In genomic region chr4:41460690-41461089, GRCm38 (mm10) we compare ENCODE assay signal across 35 mouse cellular contexts. TPM values are rescaled to one million over a fixed set of nuclear protein-coding genes. Genes with fewer than 3 reads are reported as not detected.
"Had no signal": no experiment of that assay in that cellular context is flagged by ENCODE, and none has a peak within 500 bp of the region (broad histone marks: within the 10 kb centered on the region; RNA-seq: fewer than 3 reads in every experiment).

No protein-coding gene starts in this region.

- ATAC-seq: hindbrain, embryonic 16.5 days; hindbrain, postnatal 0 days; intestine, embryonic 15.5 days; intestine, embryonic 16.5 days; intestine, postnatal 0 days had no signal

- H3K9me3 ChIP-seq: heart, embryonic 10.5 days; heart, embryonic 12.5 days; heart, embryonic 13.5 days; heart, embryonic 15.5 days; hindbrain, embryonic 12.5 days; hindbrain, embryonic 13.5 days; hindbrain, embryonic 15.5 days; intestine, embryonic 15.5 days; kidney, embryonic 15.5 days had no signal

- H3K36me3 ChIP-seq: heart, embryonic 12.5 days; heart, embryonic 13.5 days; heart, embryonic 15.5 days; hindbrain, embryonic 12.5 days; hindbrain, embryonic 13.5 days; hindbrain, embryonic 15.5 days; intestine, embryonic 15.5 days had no signal

- H3K4me3 ChIP-seq: heart, embryonic 10.5 days; heart, embryonic 12.5 days; heart, embryonic 13.5 days; heart, embryonic 15.5 days; hindbrain, embryonic 10.5 days; hindbrain, embryonic 12.5 days; hindbrain, embryonic 13.5 days; hindbrain, embryonic 15.5 days; intestine, embryonic 15.5 days; kidney, embryonic 15.5 days; layer of hippocampus, adult 2 months; left cerebral cortex, adult 2 months had no signal

- H3K27me3 ChIP-seq: heart, embryonic 12.5 days; heart, embryonic 13.5 days; heart, embryonic 15.5 days; hindbrain, embryonic 12.5 days; hindbrain, embryonic 13.5 days; hindbrain, embryonic 15.5 days; intestine, embryonic 15.5 days; kidney, embryonic 15.5 days had no signal

- H3K27ac ChIP-seq: heart, embryonic 10.5 days; heart, embryonic 13.5 days; heart, embryonic 15.5 days; hindbrain, embryonic 10.5 days; hindbrain, embryonic 12.5 days; hindbrain, embryonic 13.5 days; hindbrain, embryonic 14.5 days; hindbrain, embryonic 15.5 days; hindbrain, postnatal 0 days; intestine, embryonic 15.5 days; kidney, embryonic 15.5 days; kidney, postnatal 0 days; layer of hippocampus, adult 2 months; left cerebral cortex, adult 2 months had no signal

- H3K9ac ChIP-seq: heart, embryonic 12.5 days; heart, embryonic 13.5 days; heart, embryonic 15.5 days; hindbrain, embryonic 12.5 days; hindbrain, embryonic 13.5 days; hindbrain, embryonic 14.5 days; hindbrain, embryonic 15.5 days; intestine, embryonic 15.5 days; kidney, embryonic 15.5 days had no signal

- DNase-seq: heart, postnatal 10 days; heart, postnatal 14 days; heart, postnatal 36 days; heart, postnatal 4 days; kidney, adult 11 months; kidney, adult 18-20 months; kidney, adult 2 months; kidney, adult 8-10 months; kidney, adult 9 months; kidney, postnatal 10 days; kidney, postnatal 14 days; kidney, postnatal 25 days; kidney, postnatal 36 days; kidney, postnatal 4 days; layer of hippocampus, adult 9-11 months; layer of hippocampus, postnatal 36 days had no signal

- H3K4me2 ChIP-seq: heart, embryonic 11.5 days; heart, embryonic 12.5 days; heart, embryonic 13.5 days; heart, embryonic 15.5 days; hindbrain, embryonic 12.5 days; hindbrain, embryonic 13.5 days; hindbrain, embryonic 14.5 days; hindbrain, embryonic 15.5 days; intestine, embryonic 15.5 days; kidney, embryonic 15.5 days had no signal

RNA-seq across cellular contexts. Expression of gene 1110017D15Rik, which starts 56.4 kb away (rescaled TPM):
- polyA plus RNA-seq: heart, embryonic 11.5 days; heart, embryonic 12.5 days; kidney, embryonic 15.5 days had no signal
